Mouse (Mus musculus) hindbrain, embryonic 11.5 days (tissue): Measurements from ENCODE around the gene Fhit. TPM values are rescaled to one million over a fixed set of nuclear protein-coding genes. Genes with fewer than 3 reads are reported as not detected.

Experiments used
- ATAC-seq: fragments of 200-750 bp; cut with Nextera tagmentation; 2 replicates; pipeline ENCODE4 v1.8.0; 2017; ENCODE audit warnings: mild to moderate bottlenecking, moderate TSS enrichment, moderate library complexity; ENCODE audit not compliant: low FRiP score
- DNase-seq: peaks from one replicate; pipeline ENCODE4 v3.0.0-alpha.2; 2015; ENCODE audit warnings: low spot score
- H3K27ac ChIP-seq: fragments of 300-500 bp; sonication (generic); 2 replicates; pipeline ENCODE4 v1.5.1; 2014; ENCODE audit warnings: mild to moderate bottlenecking, low read depth, low read length
- H3K27me3 ChIP-seq: fragments of 300-500 bp; sonication (generic); 2 replicates; pipeline ENCODE4 v1.6.1; 2014; ENCODE audit warnings: mild to moderate bottlenecking, low read length, moderate library complexity, mixed read lengths; ENCODE audit not compliant: control insufficient read depth, insufficient read depth
- H3K36me3 ChIP-seq: fragments of 300-500 bp; sonication (generic); 2 replicates; pipeline ENCODE4 v1.6.1; 2014; ENCODE audit warnings: mild to moderate bottlenecking, low read length, moderate library complexity, mixed read lengths; ENCODE audit not compliant: control insufficient read depth, insufficient read depth
- H3K4me1 ChIP-seq: fragments of 300-500 bp; sonication (generic); replicated peaks from 2 replicates; pipeline ENCODE4 v1.6.1; 2014; ENCODE audit warnings: low read length, mixed read lengths; ENCODE audit not compliant: control insufficient read depth, insufficient read depth
- H3K4me2 ChIP-seq: fragments of 300-500 bp; sonication (generic); replicated peaks from 2 replicates; pipeline ENCODE4 v1.6.1; 2014; ENCODE audit warnings: mild to moderate bottlenecking, low read depth, low read length
- H3K4me3 ChIP-seq: fragments of 300-500 bp; sonication (generic); 2 replicates; pipeline ENCODE4 v1.5.1; 2014; ENCODE audit warnings: low read depth, low read length
- H3K9ac ChIP-seq: fragments of 300-500 bp; sonication (generic); 2 replicates; pipeline ENCODE4 v1.6.1; 2014; ENCODE audit warnings: low read depth, low read length
- H3K9me3 ChIP-seq: fragments of 300-500 bp; sonication (generic); 2 replicates; pipeline ENCODE4 v1.6.1; 2016; ENCODE audit warnings: low read length; ENCODE audit not compliant: control insufficient read depth
- WGBS: fragments of 180-500 bp; shearing (Covaris S2); extraction: QIAGEN DNeasy Blood & Tissue Kit; methylation state at CpG from one replicate; pipeline ENCODE4 v1.1.7; 2014; 5-methylcytosine and 5-hydroxymethylcytosine counted together
- polyA plus RNA-seq: library from polyadenylated mRNA; unstranded; fragments of >200 nt; fragmentation: Nextera tagmentation; extraction: Ambion mirVana; gene quantifications from 2 replicates; pipeline ENCODE4 v1.2.1, GENCODE M21; 2014

Fhit gene
- polyA plus RNA-seq, 1 experiment from 2014 or later, result 5.0 TPM

GRCm38 (mm10) chr14:10006278-10006677 is 1155.6 kb downstream of the Fhit start:
- 74% methylated on average over 5 of the region's 5 CpGs for WGBS
- ATAC-seq (no peak), DNase-seq (no peak)

GRCm38 (mm10) chr14:10003847-10004246 is 1158.0 kb downstream of the Fhit start:
- Histone ChIP-seq H3K36me3 (no peaks in the 10 kb centered on the region), H3K4me1 (no peaks in the 10 kb centered on the region), H3K4me2 (no peak overlapping the region), H3K9me3 (no peaks in the 10 kb centered on the region), H3K27me3 (no peaks in the 10 kb centered on the region), H3K4me3 (no peak overlapping the region), H3K9ac (no peak overlapping the region), H3K27ac (no peak overlapping the region)
- ATAC-seq (no peak), DNase-seq (no peak)
- 71% methylated on average over 2 of the region's 2 CpGs for WGBS

More at GRCm38 (mm10) chr14:10006278-10006677, 1155.6 kb downstream of the Fhit start:
- no peak overlapping the region for H3K4me2 ChIP-seq
- no peak overlapping the region for H3K27ac ChIP-seq
- H3K9ac ChIP-seq, result no peak overlapping the region
- no peaks in the 10 kb centered on the region for H3K4me1 ChIP-seq
- H3K36me3 ChIP-seq, result no peaks in the 10 kb centered on the region
- H3K4me3 ChIP-seq, result no peak overlapping the region
- H3K27me3 ChIP-seq, result no peaks in the 10 kb centered on the region
- H3K9me3 ChIP-seq, result no peaks in the 10 kb centered on the region

GRCm38 (mm10) chr14:9990677-9991076 is 1171.2 kb downstream of the Fhit start:
- Histone ChIP-seq H3K9me3 (no peaks in the 10 kb centered on the region), H3K4me1 (no peaks in the 10 kb centered on the region), H3K27me3 (no peaks in the 10 kb centered on the region), H3K36me3 (no peaks in the 10 kb centered on the region), H3K4me3 (no peak overlapping the region), H3K9ac (no peak overlapping the region), H3K27ac (no peak overlapping the region), H3K4me2 (no peak overlapping the region)
- DNase-seq (no peak), ATAC-seq (no peak)
- 93% methylated on average over 1 of the region's 1 CpGs for WGBS

- ATAC-seq, result no peak
- DNase-seq, result no peak
- Histone ChIP-seq H3K4me3 (no peak overlapping the region), H3K9me3 (no peaks in the 10 kb centered on the region), H3K9ac (no peak overlapping the region), H3K36me3 (no peaks in the 10 kb centered on the region), H3K27ac (no peak overlapping the region), H3K27me3 (no peaks in the 10 kb centered on the region), H3K4me1 (no peaks in the 10 kb centered on the region), H3K4me2 (no peak overlapping the region)
- 77% methylated on average over 3 of the region's 3 CpGs for WGBS
Measured at GRCm38 (mm10) chr14:9976934-9977510, 1184.8 kb downstream of the Fhit start.

- Histone ChIP-seq H3K27me3 (no peaks in the 10 kb centered on the region), H3K4me3 (no peak overlapping the region), H3K27ac (no peak overlapping the region), H3K4me2 (no peak overlapping the region), H3K9me3 (no peaks in the 10 kb centered on the region), H3K4me1 (no peaks in the 10 kb centered on the region), H3K9ac (no peak overlapping the region), H3K36me3 (no peaks in the 10 kb centered on the region)
- ATAC-seq (0 out of 2 replicates have a peak, but pooled peaks have one; percentile 35), DNase-seq (peak; percentile 6)
- WGBS, result 64% methylated on average over 3 of the region's 3 CpGs
Measured at GRCm38 (mm10) chr14:9974402-9974801, 1187.4 kb downstream of the Fhit start.

- no peaks in the 10 kb centered on the region for H3K27me3 ChIP-seq
- no peak overlapping the region for H3K4me3 ChIP-seq
- H3K27ac ChIP-seq, result no peak overlapping the region
- 87% methylated on average over 3 of the region's 3 CpGs for WGBS
- ATAC-seq, result no peak
- no peak overlapping the region for H3K9ac ChIP-seq
- DNase-seq, result no peak
- no peaks in the 10 kb centered on the region for H3K9me3 ChIP-seq
- no peaks in the 10 kb centered on the region for H3K4me1 ChIP-seq
- H3K4me2 ChIP-seq, result no peak overlapping the region
- H3K36me3 ChIP-seq, result no peaks in the 10 kb centered on the region
Measured at GRCm38 (mm10) chr14:9963853-9964252, 1198.0 kb downstream of the Fhit start.

GRCm38 (mm10) chr14:9960396-9960795 is 1201.4 kb downstream of the Fhit start:
- H3K27me3 ChIP-seq, result no peaks in the 10 kb centered on the region
- no peak for ATAC-seq
- no peak overlapping the region for H3K27ac ChIP-seq
- no peak overlapping the region for H3K4me2 ChIP-seq
- no peak overlapping the region for H3K9ac ChIP-seq
- H3K36me3 ChIP-seq, result no peaks in the 10 kb centered on the region
- no peak for DNase-seq
- H3K4me3 ChIP-seq, result no peak overlapping the region
- WGBS, result 53% methylated on average over 2 of the region's 2 CpGs
- no peaks in the 10 kb centered on the region for H3K9me3 ChIP-seq
- H3K4me1 ChIP-seq, result no peaks in the 10 kb centered on the region

- H3K4me2 ChIP-seq, result no peak overlapping the region
- H3K9ac ChIP-seq, result no peak overlapping the region
- no peak overlapping the region for H3K27ac ChIP-seq
- DNase-seq, result no peak
- no peaks in the 10 kb centered on the region for H3K4me1 ChIP-seq
- ATAC-seq, result no peak
- H3K4me3 ChIP-seq, result no peak overlapping the region
- H3K9me3 ChIP-seq, result no peaks in the 10 kb centered on the region
- WGBS, result 94% methylated on average over 2 of the region's 2 CpGs
- no peaks in the 10 kb centered on the region for H3K27me3 ChIP-seq
- H3K36me3 ChIP-seq, result no peaks in the 10 kb centered on the region
Measured at GRCm38 (mm10) chr14:9899494-9899893, 1262.3 kb downstream of the Fhit start.

- ATAC-seq (no peak), DNase-seq (no peak)
- H3K27ac ChIP-seq, result no peak overlapping the region
- no peaks in the 10 kb centered on the region for H3K9me3 ChIP-seq
- H3K4me2 ChIP-seq, result no peak overlapping the region
- no peaks in the 10 kb centered on the region for H3K36me3 ChIP-seq
- no peaks in the 10 kb centered on the region for H3K27me3 ChIP-seq
- H3K4me3 ChIP-seq, result no peak overlapping the region
- H3K9ac ChIP-seq, result no peak overlapping the region
- H3K4me1 ChIP-seq, result no peaks in the 10 kb centered on the region
- WGBS, result 96% methylated on average over 1 of the region's 1 CpGs
Measured at GRCm38 (mm10) chr14:9896556-9896955, 1265.3 kb downstream of the Fhit start.
